Mouse (Mus musculus) midbrain, embryonic 15.5 days (tissue): ENCODE results near the gene Ncam2. TPM values are rescaled to one million over a fixed set of nuclear protein-coding genes. Genes with fewer than 3 reads are reported as not detected.

Experiments used
- ATAC-seq: fragments of 200-750 bp; cut with Nextera tagmentation; replicated peaks from 2 replicates; pipeline ENCODE4 v1.8.0; 2017; ENCODE audit warnings: moderate TSS enrichment
- H3K27ac ChIP-seq: fragments of 300-500 bp; sonication (generic); 2 replicates; pipeline ENCODE4 v1.5.1; 2015; ENCODE audit warnings: mild to moderate bottlenecking, inconsistent platforms
- H3K27me3 ChIP-seq: fragments of 300-500 bp; sonication (generic); replicated peaks from 2 replicates; pipeline ENCODE4 v1.6.1; 2015; ENCODE audit warnings: inconsistent platforms
- H3K36me3 ChIP-seq: fragments of 300-500 bp; sonication (generic); replicated peaks from 2 replicates; pipeline ENCODE4 v1.6.1; 2015; ENCODE audit warnings: inconsistent platforms
- H3K4me1 ChIP-seq: fragments of 300-500 bp; sonication (generic); 2 replicates; pipeline ENCODE4 v1.6.1; 2015; ENCODE audit warnings: inconsistent platforms
- H3K4me2 ChIP-seq: fragments of 300-500 bp; sonication (generic); 2 replicates; pipeline ENCODE4 v1.6.1; 2015; ENCODE audit warnings: inconsistent platforms, mild to moderate bottlenecking, moderate library complexity
- H3K4me3 ChIP-seq: fragments of 300-500 bp; sonication (generic); 2 replicates; pipeline ENCODE4 v1.5.1; 2015; ENCODE audit warnings: mild to moderate bottlenecking, inconsistent platforms
- H3K9ac ChIP-seq: fragments of 300-500 bp; sonication (generic); 2 replicates; pipeline ENCODE4 v1.6.1; 2015; ENCODE audit warnings: mild to moderate bottlenecking, inconsistent platforms
- H3K9me3 ChIP-seq: fragments of 300-500 bp; sonication (generic); 2 replicates; pipeline ENCODE4 v1.6.1; 2016; ENCODE audit warnings: inconsistent platforms
- WGBS: fragments of 180-500 bp; shearing (Covaris S2); methylation state at CpG from one replicate; pipeline ENCODE4 v1.1.7; 2015; ENCODE audit warnings: mixed read lengths; 5-methylcytosine and 5-hydroxymethylcytosine counted together
- polyA plus RNA-seq: library from polyadenylated mRNA; unstranded; fragments of >200 nt; fragmentation: Nextera tagmentation; extraction: Ambion mirVana; gene quantifications from 2 replicates; pipeline ENCODE4 v1.2.1, GENCODE M21; 2015

Gene Ncam2
- polyA plus RNA-seq, 1 experiment from 2014 or later: 25.7 TPM

- WGBS: 24% methylated on average over 3 of the region's 3 CpGs
- no peak overlapping the region for H3K27ac ChIP-seq
- H3K36me3 ChIP-seq: no peaks in the 10 kb centered on the region
- H3K4me1 ChIP-seq: peaks cover 14% of the 10 kb centered on the region
- no peak overlapping the region for H3K9ac ChIP-seq
- H3K4me3 ChIP-seq: no peak overlapping the region
- no peaks in the 10 kb centered on the region for H3K27me3 ChIP-seq
- H3K4me2 ChIP-seq: no peak overlapping the region
- ATAC-seq: peak; percentile 38; the same call in 1 of the 2 replicates
- H3K9me3 ChIP-seq: no peaks in the 10 kb centered on the region
Observed at GRCm38 (mm10) chr16:81221176-81221575, 20.7 kb downstream of the Ncam2 start.

- H3K9me3 ChIP-seq: no peaks in the 10 kb centered on the region
- H3K36me3 ChIP-seq: no peaks in the 10 kb centered on the region
- H3K4me3 ChIP-seq: no peak overlapping the region
- 2% methylated on average over 1 of the region's 1 CpGs for WGBS
- no peaks in the 10 kb centered on the region for H3K27me3 ChIP-seq
- peaks cover 14% of the 10 kb centered on the region for H3K4me1 ChIP-seq
- 0 out of 2 replicates have a peak overlapping the region, but pooled peaks have one; percentile 32 for H3K27ac ChIP-seq
- ATAC-seq: peak; percentile 52
- no peak overlapping the region for H3K4me2 ChIP-seq
- H3K9ac ChIP-seq: no peak overlapping the region
Observed at GRCm38 (mm10) chr16:81223841-81224240, 23.3 kb downstream of the Ncam2 start.

GRCm38 (mm10) chr16:81224253-81224652, 23.8 kb downstream of the Ncam2 start:
- no peak overlapping the region for H3K4me3 ChIP-seq
- no peaks in the 10 kb centered on the region for H3K36me3 ChIP-seq

GRCm38 (mm10) chr16:81254875-81255274, 54.4 kb downstream of the Ncam2 start:
- Histone ChIP-seq H3K4me2 (no peak overlapping the region), H3K4me3 (no peak overlapping the region), H3K36me3 (no peaks in the 10 kb centered on the region), H3K9me3 (no peaks in the 10 kb centered on the region), H3K27ac (no peak overlapping the region), H3K4me1 (no peaks in the 10 kb centered on the region), H3K27me3 (no peaks in the 10 kb centered on the region), H3K9ac (no peak overlapping the region)
- no peak for ATAC-seq

More at GRCm38 (mm10) chr16:81224253-81224652, 23.8 kb downstream of the Ncam2 start:
- no peaks in the 10 kb centered on the region for H3K9me3 ChIP-seq
- peaks cover 14% of the 10 kb centered on the region for H3K4me1 ChIP-seq
- ATAC-seq: no peak
- no peak overlapping the region for H3K4me2 ChIP-seq
- no peaks in the 10 kb centered on the region for H3K27me3 ChIP-seq
- no peak overlapping the region for H3K27ac ChIP-seq
- no peak overlapping the region for H3K9ac ChIP-seq

GRCm38 (mm10) chr16:81260429-81260828, 59.9 kb downstream of the Ncam2 start:
- no peak overlapping the region for H3K4me3 ChIP-seq
- H3K4me2 ChIP-seq: no peak overlapping the region
- 94% methylated on average over 2 of the region's 2 CpGs for WGBS
- H3K4me1 ChIP-seq: no peaks in the 10 kb centered on the region
- no peaks in the 10 kb centered on the region for H3K9me3 ChIP-seq
- no peak for ATAC-seq
- no peak overlapping the region for H3K27ac ChIP-seq
- H3K36me3 ChIP-seq: no peaks in the 10 kb centered on the region
- no peaks in the 10 kb centered on the region for H3K27me3 ChIP-seq
- no peak overlapping the region for H3K9ac ChIP-seq

GRCm38 (mm10) chr16:81273597-81274360, 73.3 kb downstream of the Ncam2 start:
- WGBS: 73% methylated on average over 2 of the region's 2 CpGs
- no peak overlapping the region for H3K4me3 ChIP-seq
- H3K27me3 ChIP-seq: no peaks in the 10 kb centered on the region
- no peak overlapping the region for H3K4me2 ChIP-seq
- H3K4me1 ChIP-seq: no peaks in the 10 kb centered on the region
- peak; percentile 39; the same call in 1 of the 2 replicates for ATAC-seq
- H3K9ac ChIP-seq: no peak overlapping the region
- H3K27ac ChIP-seq: no peak overlapping the region
- H3K9me3 ChIP-seq: no peaks in the 10 kb centered on the region
- no peaks in the 10 kb centered on the region for H3K36me3 ChIP-seq

- Histone ChIP-seq H3K27me3 (no peaks in the 10 kb centered on the region), H3K27ac (no peak overlapping the region), H3K9me3 (no peaks in the 10 kb centered on the region), H3K4me2 (no peak overlapping the region), H3K4me3 (no peak overlapping the region), H3K36me3 (no peaks in the 10 kb centered on the region), H3K4me1 (no peaks in the 10 kb centered on the region), H3K9ac (no peak overlapping the region)
- 38% methylated on average over 5 of the region's 5 CpGs for WGBS
- ATAC-seq: no peak
Observed at GRCm38 (mm10) chr16:81284241-81284640, 83.7 kb downstream of the Ncam2 start.

- ATAC-seq: peak; percentile 80
- H3K4me3 ChIP-seq: no peak overlapping the region
- H3K9ac ChIP-seq: no peak overlapping the region
- 20% methylated on average over 7 of the region's 7 CpGs for whole genome bisulfite sequencing
- no peaks in the 10 kb centered on the region for H3K27me3 ChIP-seq
- no peak overlapping the region; the same call in 1 of the 2 replicates for H3K4me2 ChIP-seq
- H3K36me3 ChIP-seq: no peaks in the 10 kb centered on the region
- no peaks in the 10 kb centered on the region for H3K9me3 ChIP-seq
- no peaks in the 10 kb centered on the region for H3K4me1 ChIP-seq
- no peak overlapping the region for H3K27ac ChIP-seq
Observed at GRCm38 (mm10) chr16:81284859-81285837, 84.7 kb downstream of the Ncam2 start.

- no peak overlapping the region for H3K4me3 ChIP-seq
- no peaks in the 10 kb centered on the region for H3K36me3 ChIP-seq
- H3K27me3 ChIP-seq: no peaks in the 10 kb centered on the region
- H3K4me2 ChIP-seq: no peak overlapping the region
- peak; percentile 50; the same call in 1 of the 2 replicates for ATAC-seq
- no peaks in the 10 kb centered on the region for H3K4me1 ChIP-seq
- H3K9ac ChIP-seq: no peak overlapping the region
- H3K27ac ChIP-seq: no peak overlapping the region
- WGBS: 64% methylated on average over 2 of the region's 2 CpGs
- no peaks in the 10 kb centered on the region for H3K9me3 ChIP-seq
Observed at GRCm38 (mm10) chr16:81285882-81286281, 85.4 kb downstream of the Ncam2 start.

- H3K27me3 ChIP-seq: no peaks in the 10 kb centered on the region
Observed at GRCm38 (mm10) chr16:81303806-81304205, 103.3 kb downstream of the Ncam2 start.

GRCm38 (mm10) chr16:81309215-81309614, 108.7 kb downstream of the Ncam2 start:
- H3K4me1 ChIP-seq: no peaks in the 10 kb centered on the region
- no peak for ATAC-seq
- no peak overlapping the region for H3K4me2 ChIP-seq
- H3K4me3 ChIP-seq: no peak overlapping the region
- WGBS: 56% methylated on average over 3 of the region's 3 CpGs
- H3K27ac ChIP-seq: no peak overlapping the region
- no peak overlapping the region for H3K9ac ChIP-seq
- no peaks in the 10 kb centered on the region for H3K36me3 ChIP-seq
- H3K27me3 ChIP-seq: no peaks in the 10 kb centered on the region
- H3K9me3 ChIP-seq: no peaks in the 10 kb centered on the region

More at GRCm38 (mm10) chr16:81303806-81304205, 103.3 kb downstream of the Ncam2 start:
- no peak for ATAC-seq
- Histone ChIP-seq H3K36me3 (no peaks in the 10 kb centered on the region), H3K27ac (no peak overlapping the region), H3K9me3 (no peaks in the 10 kb centered on the region), H3K4me3 (no peak overlapping the region), H3K9ac (no peak overlapping the region), H3K4me1 (no peaks in the 10 kb centered on the region), H3K4me2 (no peak overlapping the region)
- 80% methylated on average over 2 of the region's 2 CpGs for WGBS

- no peak for ATAC-seq
- Histone ChIP-seq H3K4me3 (no peak overlapping the region), H3K36me3 (no peaks in the 10 kb centered on the region), H3K4me2 (no peak overlapping the region), H3K27me3 (no peaks in the 10 kb centered on the region), H3K9ac (no peak overlapping the region), H3K9me3 (no peaks in the 10 kb centered on the region), H3K27ac (no peak overlapping the region), H3K4me1 (no peaks in the 10 kb centered on the region)
- WGBS: 69% methylated on average over 1 of the region's 1 CpGs
Observed at GRCm38 (mm10) chr16:81319037-81319436, 118.5 kb downstream of the Ncam2 start.
